Mouse (Mus musculus) gastrocnemius, adult 2 months (tissue): ENCODE measurements at regions not wholly inside any gene's neighbourhood (a gene's known extent, or its start where the extent isn't known, plus 50 kb on each side); places are given as distances from the start of the nearest gene placed in this dataset.
A peak's percentile ranks its signal among the peaks of the same experiment; 100 is the strongest.

ENCODE experiments used
- DNase-seq: peaks from one replicate; pipeline ENCODE4 v3.0.0; 2022
- H3K27ac ChIP-seq: fragments of 200-600 bp; 2 replicates; pipeline ENCODE4 v1.8.1; 2022; ENCODE audit warnings: mild to moderate bottlenecking
- H3K4me3 ChIP-seq: fragments of 200-600 bp; 2 replicates; pipeline ENCODE4 v1.8.1; 2022; ENCODE audit warnings: mild to moderate bottlenecking, moderate library complexity
- CTCF ChIP-seq: fragments of 200-600 bp; IDR thresholded peaks from 2 replicates; pipeline ENCODE4 v1.8.1; 2022; ENCODE audit warnings: antibody characterized with exemption, mild to moderate bottlenecking, moderate library complexity
- intact Hi-C: fragments of 180-260 bp; cut with DNase I; formaldehyde crosslinking; loops from one replicate; pipeline ENCODE4 v1.15.1; 2025

DNA sequence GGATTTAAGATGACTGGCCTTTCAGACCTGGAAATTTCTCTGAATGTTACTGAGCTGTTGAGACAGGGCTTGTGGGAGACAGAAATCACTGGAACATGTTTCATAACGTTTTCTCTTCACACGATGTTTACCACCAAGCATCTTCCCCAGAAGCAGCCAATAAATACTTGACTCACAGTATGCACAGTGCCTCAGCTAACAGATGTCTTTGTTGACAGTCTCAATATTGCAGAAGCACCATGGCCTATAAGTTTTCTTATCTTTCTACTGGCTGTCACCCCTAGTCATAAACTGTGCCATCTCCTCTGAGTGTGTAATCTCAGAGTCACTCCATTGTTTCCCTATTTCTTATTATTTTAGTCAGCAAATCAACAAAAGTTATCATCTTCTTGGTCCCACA, 187.9 kb upstream of the Gm38303 start:
- Histone ChIP-seq H3K4me3 (no peak overlapping the region), H3K27ac (no peak overlapping the region)
- intact Hi-C loops = no loop called here
- no peak for DNase-seq
- no peak for TF ChIP-seq CTCF

DNA sequence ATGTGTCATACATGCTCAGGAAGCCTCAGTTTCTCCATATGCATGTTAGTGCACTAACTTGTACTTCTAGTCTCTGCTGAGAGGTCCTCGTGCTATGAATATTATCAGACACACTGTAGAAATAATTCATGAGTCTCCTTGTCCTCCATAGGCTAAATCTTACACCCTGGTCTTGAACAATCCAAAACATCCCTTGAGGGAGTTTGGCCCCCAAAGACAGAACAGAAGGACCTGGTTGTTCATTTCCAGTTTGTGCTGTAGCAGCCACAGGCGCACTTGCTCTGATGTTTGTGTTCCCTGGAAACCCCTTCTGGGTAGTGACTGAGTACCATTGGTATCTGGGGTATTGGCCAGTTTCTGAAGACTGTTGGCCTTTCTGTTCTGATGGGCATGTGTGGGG, 176.7 kb upstream of the Gm38303 start:
- DNase-seq = no peak
- Histone ChIP-seq H3K27ac (no peak overlapping the region; the same call in 1 of the 2 replicates), H3K4me3 (no peak overlapping the region)
- TF ChIP-seq CTCF = no peak
- intact Hi-C loops = no loop called here

DNA sequence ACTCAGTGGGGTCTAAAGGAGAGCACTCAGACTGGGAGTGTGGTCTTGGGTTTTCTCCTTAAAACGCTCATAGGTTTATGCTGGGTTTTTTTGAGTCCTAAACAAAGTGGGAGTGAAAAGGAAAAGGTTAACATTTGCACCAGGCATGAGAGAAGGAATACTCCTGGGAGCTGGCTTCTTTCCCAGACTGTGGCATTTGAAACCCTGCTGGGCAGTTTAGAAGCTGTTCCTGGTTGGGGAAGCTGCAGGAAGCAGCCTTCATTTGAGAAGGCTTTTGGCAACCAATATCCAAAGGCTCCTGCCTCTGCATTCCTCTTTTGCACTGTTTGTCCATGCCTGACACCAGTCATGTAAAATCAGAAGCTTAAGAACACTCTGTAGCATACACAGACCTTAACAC, 175.9 kb upstream of the Gm38303 start:
- Histone ChIP-seq H3K4me3 (peak overlapping the region; percentile 21; the same call in 1 of the 2 replicates), H3K27ac (peak overlapping the region; percentile 74)
- intact Hi-C loops = no loop called here
- no peak for TF ChIP-seq CTCF
- peak; percentile 70 for DNase-seq
